Mouse (Mus musculus) liver, embryonic 18 days (tissue): ENCODE measurements around the gene Arhgap42. TPM values are rescaled to one million over a fixed set of nuclear protein-coding genes. Genes with fewer than 3 reads are reported as not detected.

Source experiments
- polyA plus RNA-seq: library from polyadenylated mRNA; depleted of rRNA; stranded (reverse); fragments of >200 nt; gene quantifications from 2 replicates; pipeline ENCODE4 v1.2.3, GENCODE M21; 2012; rRNA removed

The Arhgap42 gene
- polyA plus RNA-seq = 3.4 and 3.6 TPM in 2 replicates

DNA sequence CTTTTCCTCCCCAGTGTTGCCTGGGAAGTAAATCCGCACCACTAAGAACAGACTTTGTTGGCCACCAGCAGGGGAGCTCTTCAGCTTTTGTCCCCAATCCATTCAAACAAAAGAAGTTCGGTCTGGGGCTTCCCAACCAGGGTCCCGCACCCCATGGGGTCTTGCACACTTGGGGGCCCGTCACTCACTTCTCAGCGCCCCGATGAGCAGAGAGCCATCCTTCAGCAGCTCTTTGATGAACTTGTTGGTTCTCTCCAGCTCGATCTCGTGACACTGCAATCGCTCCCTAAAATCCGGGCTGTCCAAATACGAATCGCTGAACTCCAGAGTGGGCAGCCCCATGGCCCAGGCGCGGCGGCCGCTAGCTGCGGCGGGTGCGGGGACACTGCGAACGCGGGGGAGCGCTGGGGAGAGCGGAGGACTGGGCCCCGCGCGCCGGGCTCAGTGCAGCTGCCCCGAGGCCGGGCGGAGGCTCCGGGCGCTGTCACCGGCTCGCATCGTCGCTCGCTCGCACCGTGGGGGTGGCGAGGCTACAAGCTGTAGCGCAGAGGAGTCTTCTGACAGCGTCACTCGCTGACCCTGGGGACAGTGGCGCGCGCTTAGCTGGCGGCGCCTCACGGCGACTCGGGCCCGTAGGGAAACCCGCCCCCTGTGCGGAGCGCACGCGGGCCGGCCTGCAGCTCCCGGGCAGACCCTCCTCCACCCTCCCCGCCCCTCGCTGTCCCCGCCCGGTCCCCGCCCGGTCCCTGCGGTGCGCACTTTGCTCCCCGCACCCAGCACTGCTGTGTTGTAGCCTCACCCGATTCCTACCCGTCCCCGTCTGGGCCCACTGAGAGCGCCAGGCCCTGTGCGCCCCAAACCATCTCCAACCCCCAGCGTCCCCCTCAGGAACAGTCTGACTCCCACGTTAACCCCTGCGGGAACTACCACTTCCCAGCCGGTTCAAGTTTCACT lies at the start of gene Arhgap42:
Arhgap42 (minus strand) TSS at position 664 of the 954 bp plus-strand sequence.

GRCm38 (mm10) chr9:8971491-8971890 lies 267.4 kb downstream of the Arhgap42 start, which contains the start of gene Gm16485:
TSS of gene Gm16485 (plus strand) at chr9:8971791.

